Mouse (Mus musculus) lung, postnatal 14 days (tissue): Measurements from ENCODE around the gene Lrrc26.
A peak's percentile ranks its signal among the peaks of the same experiment; 100 is the strongest.

Source experiments
- DNase-seq: peaks from one replicate; pipeline ENCODE4 v3.0.0; 2021

The Lrrc26 gene

GRCm38 (mm10) chr2:25303931-25304656 is 14.4 kb downstream of the Lrrc26 start:
- no peak for DNase-seq

GRCm38 (mm10) chr2:25304657-25305541 is 15.2 kb downstream of the Lrrc26 start:
- DNase-seq, result peak; percentile 11

- DNase-seq, result no peak
Measured at GRCm38 (mm10) chr2:25305587-25306359, 16.1 kb downstream of the Lrrc26 start.

GRCm38 (mm10) chr2:25310180-25310579 is 20.5 kb downstream of the Lrrc26 start:
- no peak for DNase-seq

GRCm38 (mm10) chr2:25310969-25311368 is 21.3 kb downstream of the Lrrc26 start:
- no peak for DNase-seq

GRCm38 (mm10) chr2:25311491-25311891 is 21.8 kb downstream of the Lrrc26 start:
- no peak for DNase-seq

GRCm38 (mm10) chr2:25318119-25318966 is 28.6 kb downstream of the Lrrc26 start:
- no peak for DNase-seq

- peak; percentile 71 for DNase-seq
Measured at GRCm38 (mm10) chr2:25318971-25319773, 29.5 kb downstream of the Lrrc26 start, which contains the start of gene Grin1. TSS of gene Grin1 (minus strand) at chr2:25319187.

- no peak for DNase-seq
Measured at GRCm38 (mm10) chr2:25320084-25320483, 30.4 kb downstream of the Lrrc26 start.

- DNase-seq, result no peak
Measured at GRCm38 (mm10) chr2:25326036-25326435, 36.3 kb downstream of the Lrrc26 start.

GRCm38 (mm10) chr2:25328440-25328839 is 38.7 kb downstream of the Lrrc26 start:
- peak; percentile 41 for DNase-seq

GRCm38 (mm10) chr2:25331470-25331869 is 41.8 kb downstream of the Lrrc26 start:
- DNase-seq, result no peak

GRCm38 (mm10) chr2:25332286-25333160 is 42.8 kb downstream of the Lrrc26 start, which contains the start of gene Man1b1:
TSS of gene Man1b1 (plus strand) at chr2:25332338.
- DNase-seq, result peak; percentile 100

- DNase-seq, result no peak
Measured at GRCm38 (mm10) chr2:25333569-25333968, 43.9 kb downstream of the Lrrc26 start.

- no peak for DNase-seq
Measured at GRCm38 (mm10) chr2:25338303-25338702, 48.6 kb downstream of the Lrrc26 start.
